Comparison of ENCODE assay signal across 20 mouse cellular contexts in the genomic region with DNA sequence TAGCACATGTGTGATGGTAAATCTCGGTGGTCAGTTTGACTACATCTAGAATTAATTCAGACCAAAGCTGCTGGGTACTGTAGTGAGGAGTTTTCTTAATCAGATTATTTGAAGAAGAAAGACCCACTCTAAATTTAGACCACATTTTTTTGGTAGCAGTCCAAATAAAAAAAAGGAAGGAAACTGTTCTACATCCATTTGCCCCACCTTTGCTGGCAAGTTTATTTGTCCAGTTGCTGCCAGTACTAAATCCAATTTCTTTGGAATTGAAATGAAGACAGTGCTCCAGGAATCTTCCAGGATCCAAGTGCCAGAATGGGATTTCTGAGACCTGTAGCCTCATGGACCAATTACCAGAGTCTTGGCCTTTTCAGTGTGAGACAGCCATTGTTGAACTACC. TPM values are rescaled to one million over a fixed set of nuclear protein-coding genes. Genes with fewer than 3 reads are reported as not detected.
A peak's percentile ranks its signal among the peaks of the same experiment; 100 is the strongest.
DNase-seq lines count a peak whose midpoint lies in the region; ATAC-seq and TF ChIP-seq lines count a peak whose summit lies in the region.
"Had no signal": no experiment of that assay in that cellular context is flagged by ENCODE, and none has a peak within 500 bp of the region (broad histone marks: within the 10 kb centered on the region; RNA-seq: fewer than 3 reads in every experiment).

No protein-coding gene starts in this region.

- H3K79me2 ChIP-seq in macrophage (ENCODE audit: inconsistent target), result peaks cover 33% of the 10 kb centered on the region

- H3K4me3 ChIP-seq in hindbrain, postnatal 0 days (ENCODE audit: low read length), result no peak overlapping the region
- H3K4me3 ChIP-seq in hindbrain, embryonic 12.5 days, result no peak overlapping the region
- no peak overlapping the region for H3K4me3 ChIP-seq in midbrain, postnatal 0 days (ENCODE audit: low read depth, low read length)
- H3K4me3 ChIP-seq in midbrain, embryonic 14.5 days (replicated peaks; ENCODE audit: low read depth, low read length), result no peak overlapping the region
- no peak overlapping the region for H3K4me3 ChIP-seq in macrophage (ENCODE audit: inconsistent target)

- H3K4me2 ChIP-seq in hindbrain, postnatal 0 days (ENCODE audit: low read depth, low read length), result peak overlapping the region; percentile 71; the same call in 1 of the 2 replicates
- no peak overlapping the region for H3K4me2 ChIP-seq in hindbrain, embryonic 12.5 days (replicated peaks)
- peak overlapping the region; percentile 55; the same call in 1 of the 2 replicates for H3K4me2 ChIP-seq in midbrain, postnatal 0 days (ENCODE audit: low read depth, low read length, poor library complexity, severe bottlenecking)
- no peak overlapping the region for H3K4me2 ChIP-seq in midbrain, embryonic 14.5 days (ENCODE audit: low read length)

- H3K9ac ChIP-seq in hindbrain, postnatal 0 days (replicated peaks; ENCODE audit: low read length), result no peak overlapping the region
- no peak overlapping the region for H3K9ac ChIP-seq in hindbrain, embryonic 12.5 days
- no peak overlapping the region for H3K9ac ChIP-seq in midbrain, postnatal 0 days (replicated peaks; ENCODE audit: low read length, poor library complexity, severe bottlenecking)
- H3K9ac ChIP-seq in midbrain, embryonic 14.5 days (replicated peaks; ENCODE audit: low read length), result no peak overlapping the region
- H3K9ac ChIP-seq: embryonic facial prominence, embryonic 15.5 days had no signal

- 66% methylated on average over 1 of the region's 1 CpGs for WGBS in hindbrain, postnatal 0 days
- WGBS in hindbrain, embryonic 12.5 days, result 83% methylated on average over 1 of the region's 1 CpGs
- WGBS in midbrain, postnatal 0 days, result 71% methylated on average over 1 of the region's 1 CpGs
- 83% methylated on average over 1 of the region's 1 CpGs for WGBS in midbrain, embryonic 14.5 days
- 22% methylated on average over 1 of the region's 1 CpGs for WGBS in macrophage (ENCODE audit: missing documents)

- H3K36me3 ChIP-seq in hindbrain, postnatal 0 days (ENCODE audit: insufficient read depth, low read length), result no peaks in the 10 kb centered on the region
- no peaks in the 10 kb centered on the region for H3K36me3 ChIP-seq in hindbrain, embryonic 12.5 days
- no peaks in the 10 kb centered on the region for H3K36me3 ChIP-seq in midbrain, postnatal 0 days (ENCODE audit: insufficient read depth, low read length)
- no peaks in the 10 kb centered on the region for H3K36me3 ChIP-seq in midbrain, embryonic 14.5 days (ENCODE audit: control insufficient read depth, insufficient read depth, low read length)
- no peaks in the 10 kb centered on the region for H3K36me3 ChIP-seq in macrophage (ENCODE audit: inconsistent target)
- H3K36me3 ChIP-seq: embryonic facial prominence, embryonic 15.5 days; forebrain, embryonic 10.5 days; heart, embryonic 15.5 days had no signal

- no peak for ATAC-seq in hindbrain, postnatal 0 days
- ATAC-seq in hindbrain, embryonic 12.5 days (ENCODE audit: low FRiP score), result no peak
- ATAC-seq in midbrain, postnatal 0 days (ENCODE audit: low FRiP score), result no peak
- ATAC-seq in midbrain, embryonic 14.5 days (ENCODE audit: low FRiP score, low TSS enrichment), result no peak
- ATAC-seq: forebrain, embryonic 14.5 days; intestine, embryonic 16.5 days had no signal

- 0 out of 2 replicates have a peak, but pooled peaks cover 3% of the 10 kb centered on the region for H3K4me1 ChIP-seq in hindbrain, postnatal 0 days (ENCODE audit: insufficient read depth, low read length)
- 0 out of 2 replicates have a peak, but pooled peaks cover 5% of the 10 kb centered on the region for H3K4me1 ChIP-seq in hindbrain, embryonic 12.5 days
- no peaks in the 10 kb centered on the region for H3K4me1 ChIP-seq in midbrain, postnatal 0 days (ENCODE audit: insufficient read depth, low read length)
- H3K4me1 ChIP-seq in midbrain, embryonic 14.5 days (ENCODE audit: control insufficient read depth, insufficient read depth, low read length), result 0 out of 2 replicates have a peak, but pooled peaks cover 7% of the 10 kb centered on the region

- no peaks in the 10 kb centered on the region for H3K27me3 ChIP-seq in hindbrain, postnatal 0 days (ENCODE audit: insufficient read depth, low read length)
- H3K27me3 ChIP-seq in hindbrain, embryonic 12.5 days, result no peaks in the 10 kb centered on the region
- no peaks in the 10 kb centered on the region for H3K27me3 ChIP-seq in midbrain, postnatal 0 days (ENCODE audit: insufficient read depth, low read length)
- no peaks in the 10 kb centered on the region for H3K27me3 ChIP-seq in midbrain, embryonic 14.5 days (ENCODE audit: control insufficient read depth, insufficient read depth, low read length)
- H3K27me3 ChIP-seq: CH12.LX; embryonic facial prominence, embryonic 15.5 days; heart, embryonic 15.5 days had no signal

- no peak for TF ChIP-seq CTCF in hindbrain, postnatal 0 days (IDR thresholded peaks at IDR 0.05; ENCODE audit: low read depth)
- no peak for TF ChIP-seq CTCF in midbrain, postnatal 0 days (IDR thresholded peaks at IDR 0.05)

- no peak overlapping the region; the same call in 1 of the 2 replicates for H3K27ac ChIP-seq in hindbrain, postnatal 0 days
- H3K27ac ChIP-seq in hindbrain, embryonic 12.5 days, result no peak overlapping the region
- no peak overlapping the region for H3K27ac ChIP-seq in midbrain, postnatal 0 days (ENCODE audit: low read depth, low read length)
- H3K27ac ChIP-seq in midbrain, embryonic 14.5 days (replicated peaks; ENCODE audit: low read depth, low read length), result no peak overlapping the region
- peak overlapping the region; percentile 84 for H3K27ac ChIP-seq in macrophage
- H3K27ac ChIP-seq: heart, embryonic 15.5 days had no signal

- no peaks in the 10 kb centered on the region for H3K9me3 ChIP-seq in hindbrain, postnatal 0 days (ENCODE audit: low read length)
- H3K9me3 ChIP-seq in hindbrain, embryonic 12.5 days (replicated peaks), result no peaks in the 10 kb centered on the region
- no peaks in the 10 kb centered on the region for H3K9me3 ChIP-seq in midbrain, postnatal 0 days (ENCODE audit: low read length)
- no peaks in the 10 kb centered on the region for H3K9me3 ChIP-seq in midbrain, embryonic 14.5 days (ENCODE audit: control insufficient read depth, low read length)
- H3K9me3 ChIP-seq: embryonic facial prominence, embryonic 15.5 days; heart, embryonic 15.5 days had no signal

- peak; percentile 21 for DNase-seq in cerebellum, adult 9-11 months
- DNase-seq in cerebellum, adult 11 months, result no peak
- DNase-seq in hindbrain, postnatal 0 days (ENCODE audit: low spot score), result no peak
- DNase-seq in midbrain, postnatal 0 days (ENCODE audit: low spot score), result no peak
- DNase-seq in midbrain, embryonic 14.5 days, result no peak
- no peak for DNase-seq in kidney, adult 18-20 months
- DNase-seq: adrenal gland, adult 2 months; adrenal gland, postnatal 25 days; cerebellum, postnatal 10 days; embryo, embryonic 11 days; heart, adult 2 months; heart, postnatal 14 days had no signal

RNA-seq across cellular contexts. Expression of gene Atg4c, which starts 1.1 kb away (rescaled TPM):
- total RNA-seq in hindbrain, postnatal 0 days (2014; rRNA removed), result 9.9 and 17.9 TPM in 2 replicates
- 14.9 and 15.6 TPM in 2 replicates for polyA plus RNA-seq in hindbrain, postnatal 0 days (2015; fragmentation: Nextera tagmentation; extraction: Ambion mirVana)
- polyA plus RNA-seq in hindbrain, embryonic 12.5 days (2016; fragmentation: Nextera tagmentation; extraction: Ambion mirVana), result 18.7 and 19.8 TPM in 2 replicates
- total RNA-seq in midbrain, postnatal 0 days (2014; rRNA removed), result 8.7 and 13.9 TPM in 2 replicates
- polyA plus RNA-seq in midbrain, postnatal 0 days (2015; fragmentation: Nextera tagmentation; extraction: Ambion mirVana), result 15.8 and 16.0 TPM in 2 replicates
- 11.2 and 17.8 TPM in 2 replicates for polyA plus RNA-seq in midbrain, embryonic 14.5 days (2014; fragmentation: Nextera tagmentation; extraction: Ambion mirVana)
- 100 to 1,000 TPM in 1 of 26 experiments, 10 to 100 TPM in 25; 16.8 to 108 (median 54.2) TPM for total RNA-seq in macrophage (2018; cell fraction: chromatin; rRNA removed)
- 10 to 100 TPM in 24 of 26 experiments, 1 to 10 TPM in 2; 8.4 to 27.0 (median 20.2) TPM for total RNA-seq in macrophage (2018; cell fraction: cytosol; rRNA removed)
- 10 to 100 TPM; 16.8 to 65.3 (median 36.8) TPM for total RNA-seq in macrophage (2018; cell fraction: nucleus; rRNA removed)
- polyA plus RNA-seq in macrophage (2018), result 12.5 to 23.3 TPM (median 16.5 TPM) in 3 replicates
- total RNA-seq: CH12.LX had no signal

Comparison
In these comparisons a context has a peak if more than half of its experiments do, and no peak if none do; other contexts are left out.
1. H3K4me2 ChIP-seq: peak in hindbrain, postnatal 0 days (single experiment) and midbrain, postnatal 0 days (single experiment); none in hindbrain, embryonic 12.5 days (single experiment) and midbrain, embryonic 14.5 days (single experiment).